Mouse (Mus musculus) lung, embryonic 14.5 days (tissue): ENCODE measurements around the gene Flrt2. TPM values are rescaled to one million over a fixed set of nuclear protein-coding genes. Genes with fewer than 3 reads are reported as not detected.
"Not testable (repeated sequence)": the region's sequence is repeated elsewhere in the genome, so short reads cannot be mapped to it uniquely, and the experiment has no call there.

ENCODE experiments used
- ATAC-seq: fragments of 200-750 bp; cut with Nextera tagmentation; 2 replicates; pipeline ENCODE4 v1.8.0; 2017; ENCODE audit warnings: mild to moderate bottlenecking, moderate TSS enrichment, moderate library complexity; ENCODE audit not compliant: insufficient read depth
- DNase-seq: peaks from one replicate; pipeline ENCODE4 v3.0.0-alpha.2; 2015
- H3K27ac ChIP-seq: fragments of 300-500 bp; sonication (generic); 2 replicates; pipeline ENCODE4 v1.5.1; 2014; ENCODE audit warnings: low read depth, mild to moderate bottlenecking, moderate library complexity
- H3K27me3 ChIP-seq: fragments of 300-500 bp; sonication (generic); 2 replicates; pipeline ENCODE4 v1.6.1; 2014; ENCODE audit warnings: low read length, control low read depth; ENCODE audit not compliant: insufficient read depth
- H3K36me3 ChIP-seq: fragments of 300-500 bp; sonication (generic); 2 replicates; pipeline ENCODE4 v1.6.1; 2014; ENCODE audit warnings: control low read depth; ENCODE audit not compliant: insufficient read depth
- H3K4me1 ChIP-seq: fragments of 300-500 bp; sonication (generic); 2 replicates; pipeline ENCODE4 v1.6.1; 2014; ENCODE audit warnings: antibody characterized with exemption, control low read depth; ENCODE audit not compliant: insufficient read depth
- H3K4me2 ChIP-seq: fragments of 300-500 bp; sonication (generic); 2 replicates; pipeline ENCODE4 v1.6.1; 2014; ENCODE audit warnings: mild to moderate bottlenecking
- H3K4me3 ChIP-seq: fragments of 300-500 bp; sonication (generic); 2 replicates; pipeline ENCODE4 v1.5.1; 2014; ENCODE audit warnings: low read depth, low read length
- H3K9ac ChIP-seq: fragments of 300-500 bp; sonication (generic); 2 replicates; pipeline ENCODE4 v1.6.1; 2014
- H3K9me3 ChIP-seq: fragments of 300-500 bp; sonication (generic); 2 replicates; pipeline ENCODE4 v1.6.1; 2016; ENCODE audit warnings: low read depth, low read length, control low read depth
- CTCF ChIP-seq: IDR thresholded peaks from 2 replicates; pipeline ENCODE4 v1.5.1; 2016; ENCODE audit warnings: antibody characterized with exemption, low read depth
- WGBS: fragments of 180-500 bp; shearing (Covaris S2); extraction: QIAGEN DNeasy Blood & Tissue Kit; methylation state at CpG from one replicate; pipeline ENCODE4 v1.1.7; 2014; 5-methylcytosine and 5-hydroxymethylcytosine counted together
- polyA plus RNA-seq: library from polyadenylated mRNA; unstranded; fragments of >200 nt; fragmentation: Nextera tagmentation; extraction: Ambion mirVana; gene quantifications from 2 replicates; pipeline ENCODE4 v1.2.1, GENCODE M21; 2014

Flrt2 gene
- polyA plus RNA-seq: 14.1 and 15.6 TPM in 2 replicates

- H3K27ac ChIP-seq: no peak within 1 kb of the TSS
- H3K9ac ChIP-seq: peak within 1 kb of the TSS; percentile 45
- peaks cover 7% of the 10 kb centered on the region for H3K27me3 ChIP-seq
- TF ChIP-seq CTCF: no peak
- ATAC-seq (no peak), DNase-seq (peak; percentile 66)
- peak within 1 kb of the TSS; percentile 79 for H3K4me2 ChIP-seq
- H3K4me1 ChIP-seq: no peaks in the 10 kb centered on the region; the same call in 1 of the 2 replicates
- H3K9me3 ChIP-seq: no peaks in the 10 kb centered on the region
- no peaks in the 10 kb centered on the region for H3K36me3 ChIP-seq
- peak within 1 kb of the TSS; percentile 73 for H3K4me3 ChIP-seq
- under 1% methylated on average over 32 of the region's 32 CpGs for WGBS
Measured at GRCm38 (mm10) chr12:95691961-95692767, at the start of gene Flrt2. Gene Flrt2, plus strand, starts transcription at chr12:95692226.

GRCm38 (mm10) chr12:95642226-95642625 is 49.8 kb upstream of the Flrt2 start:
- Histone ChIP-seq H3K4me2 (no peak overlapping the region), H3K36me3 (no peaks in the 10 kb centered on the region), H3K27me3 (no peaks in the 10 kb centered on the region), H3K4me3 (no peak overlapping the region), H3K9me3 (no peaks in the 10 kb centered on the region), H3K27ac (no peak overlapping the region), H3K4me1 (no peaks in the 10 kb centered on the region), H3K9ac (no peak overlapping the region)
- no peak for TF ChIP-seq CTCF
- 41% methylated on average over 3 of the region's 3 CpGs for WGBS
- ATAC-seq (no peak), DNase-seq (no peak)

GRCm38 (mm10) chr12:95647179-95647578 is 44.8 kb upstream of the Flrt2 start:
- not testable (repeated sequence) for DNase-seq, ATAC-seq, H3K9me3 ChIP-seq, H3K36me3 ChIP-seq, H3K4me3 ChIP-seq, H3K4me2 ChIP-seq, H3K9ac ChIP-seq, H3K27ac ChIP-seq, H3K4me1 ChIP-seq, H3K27me3 ChIP-seq
- 100% methylated on average over 1 of the region's 6 CpGs for WGBS

- ATAC-seq: no peak
- Histone ChIP-seq H3K27ac (no peak overlapping the region), H3K4me2 (no peak overlapping the region), H3K4me1 (no peaks in the 10 kb centered on the region), H3K36me3 (no peaks in the 10 kb centered on the region), H3K4me3 (no peak overlapping the region), H3K9ac (no peak overlapping the region), H3K9me3 (no peaks in the 10 kb centered on the region), H3K27me3 (no peaks in the 10 kb centered on the region)
- no peak for TF ChIP-seq CTCF
- DNase-seq: no peak
- WGBS: 39% methylated on average over 4 of the region's 4 CpGs
Measured at GRCm38 (mm10) chr12:95652172-95653156, 39.6 kb upstream of the Flrt2 start.

- no peak overlapping the region for H3K9ac ChIP-seq
- TF ChIP-seq CTCF: no peak
- H3K27ac ChIP-seq: no peak overlapping the region
- H3K4me3 ChIP-seq: no peak overlapping the region
- no peak overlapping the region for H3K4me2 ChIP-seq
- no peaks in the 10 kb centered on the region for H3K9me3 ChIP-seq
- no peaks in the 10 kb centered on the region for H3K4me1 ChIP-seq
- no peaks in the 10 kb centered on the region for H3K36me3 ChIP-seq
- ATAC-seq (no peak), DNase-seq (no peak)
- H3K27me3 ChIP-seq: no peaks in the 10 kb centered on the region
- 79% methylated on average over 4 of the region's 4 CpGs for WGBS
Measured at GRCm38 (mm10) chr12:95656594-95656993, 35.4 kb upstream of the Flrt2 start.

GRCm38 (mm10) chr12:95667296-95667695 is 24.7 kb upstream of the Flrt2 start:
- H3K27me3 ChIP-seq: no peaks in the 10 kb centered on the region
- no peak overlapping the region for H3K27ac ChIP-seq
- no peak for TF ChIP-seq CTCF
- H3K9ac ChIP-seq: no peak overlapping the region
- WGBS: 71% methylated on average over 5 of the region's 5 CpGs
- no peak for ATAC-seq
- no peak overlapping the region for H3K4me3 ChIP-seq
- H3K9me3 ChIP-seq: no peaks in the 10 kb centered on the region
- no peaks in the 10 kb centered on the region for H3K4me1 ChIP-seq
- no peak overlapping the region for H3K4me2 ChIP-seq
- H3K36me3 ChIP-seq: no peaks in the 10 kb centered on the region
- DNase-seq: no peak

GRCm38 (mm10) chr12:95675711-95676110 is 16.3 kb upstream of the Flrt2 start:
- no peak for DNase-seq
- TF ChIP-seq CTCF: no peak
- Histone ChIP-seq H3K27me3 (no peaks in the 10 kb centered on the region), H3K36me3 (no peaks in the 10 kb centered on the region), H3K9ac (no peak overlapping the region), H3K4me2 (no peak overlapping the region), H3K4me3 (no peak overlapping the region), H3K4me1 (no peaks in the 10 kb centered on the region), H3K9me3 (no peaks in the 10 kb centered on the region), H3K27ac (no peak overlapping the region)
- ATAC-seq: no peak
- 56% methylated on average over 5 of the region's 5 CpGs for WGBS
